Mouse (Mus musculus) testis, adult 2 months (tissue): ENCODE data around the gene Dync1li1.

ENCODE experiments used
- CTCF ChIP-seq: fragments of 200-500 bp; IDR thresholded peaks from 2 replicates; pipeline ENCODE4 v1.5.1; 2012; ENCODE audit warnings: low read depth, mild to moderate bottlenecking, inconsistent platforms, low read length, moderate library complexity; ENCODE audit not compliant: control insufficient read depth, insufficient read depth, insufficient replicate concordance
- POLR2A ChIP-seq: fragments of 200-500 bp; IDR thresholded peaks from 2 replicates; pipeline ENCODE4 v1.6.1; 2012; ENCODE audit warnings: low read depth, mild to moderate bottlenecking, inconsistent platforms, low read length, moderate library complexity; ENCODE audit not compliant: control insufficient read depth

DNA sequence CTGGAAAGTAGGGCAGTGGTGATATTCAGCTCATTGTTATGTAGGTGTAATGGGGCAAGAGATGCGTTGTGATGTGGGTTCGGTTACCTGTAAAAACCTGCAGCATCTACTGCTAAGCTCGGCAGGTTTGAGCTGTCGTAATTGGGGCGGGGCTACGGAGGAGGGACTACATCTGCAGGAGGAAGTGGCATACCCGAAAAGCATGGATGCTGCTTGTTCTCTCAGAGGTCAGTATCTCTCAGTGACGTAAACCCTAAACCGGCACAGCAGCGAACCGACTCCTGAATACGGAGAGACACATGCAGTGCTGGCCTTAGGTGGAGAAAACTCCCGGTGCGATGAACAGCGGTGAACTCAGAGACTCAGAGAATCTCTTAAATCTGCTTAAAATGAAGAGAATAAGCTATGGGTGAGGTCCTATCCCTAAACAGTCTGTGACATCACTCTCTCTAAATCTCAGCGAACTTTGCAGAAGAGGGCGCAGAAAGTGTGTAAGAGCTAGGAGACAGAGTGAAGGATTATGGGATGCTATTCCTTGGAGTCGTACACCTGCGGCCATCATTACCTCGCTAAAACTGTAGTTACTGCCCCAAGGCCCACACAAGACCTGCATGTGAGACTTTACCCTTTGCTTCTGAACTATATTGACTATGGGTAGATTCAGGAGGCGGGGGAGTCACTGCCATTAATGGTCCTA lies 37.5 kb upstream of the Dync1li1 start:
- TF ChIP-seq POLR2A, result no peak
- no peak for TF ChIP-seq CTCF
